Mouse (Mus musculus): ENCODE results near the gene Tyw1. TPM values are rescaled to one million over a fixed set of nuclear protein-coding genes. Genes with fewer than 3 reads are reported as not detected.

The Tyw1 gene
- total RNA-seq, 1 experiment from 2014 or later, result 16.7 TPM

DNA sequence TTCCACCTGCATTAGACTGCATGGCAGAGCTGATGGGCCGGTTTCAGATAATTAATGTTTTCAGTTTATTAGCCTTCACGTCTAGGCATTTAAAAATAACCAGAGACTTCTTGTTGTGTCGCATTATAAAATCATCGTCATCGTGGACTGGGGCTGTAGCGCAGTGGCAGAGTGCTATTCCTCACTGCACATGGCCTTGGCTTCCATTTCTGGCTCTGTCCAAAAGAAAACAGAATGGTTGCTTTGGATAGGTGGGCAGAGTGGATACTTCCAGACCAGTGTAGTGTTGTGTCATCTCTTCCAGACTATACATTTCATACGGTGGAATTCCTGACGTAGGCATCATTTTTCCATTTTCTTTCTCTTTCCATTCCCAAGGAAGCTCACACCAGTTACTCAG is 44.1 kb downstream of the Tyw1 start:
- no peak for ATAC-seq (replicated peaks; ENCODE audit: insufficient number of reproducible peaks, low FRiP score, low TSS enrichment, poor library complexity, severe bottlenecking)

GRCm38 (mm10) chr5:130303611-130304010 is 48.2 kb downstream of the Tyw1 start:
- no peak for ATAC-seq (replicated peaks; ENCODE audit: insufficient number of reproducible peaks, low FRiP score, low TSS enrichment, poor library complexity, severe bottlenecking)

DNA sequence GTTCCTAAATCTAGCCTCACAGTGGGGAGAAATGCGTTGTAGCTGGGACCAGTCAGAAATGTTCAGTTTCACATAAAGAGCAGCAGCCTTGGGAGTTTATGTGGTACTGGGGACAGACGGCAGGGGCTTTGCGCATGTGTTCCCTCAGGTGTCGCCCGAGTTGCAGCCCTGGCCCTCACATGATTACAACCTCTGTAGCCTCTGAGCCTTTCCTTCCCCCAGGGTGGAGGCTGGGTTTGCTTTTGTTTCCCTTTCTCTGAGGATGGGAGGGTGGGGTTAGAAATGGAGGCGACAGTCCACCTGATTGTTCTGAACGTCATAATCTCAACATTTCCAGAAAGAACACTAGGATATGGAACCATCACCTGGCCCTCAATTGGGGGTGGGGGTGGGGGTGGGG is 52.5 kb downstream of the Tyw1 start:
- no peak for ATAC-seq (replicated peaks; ENCODE audit: insufficient number of reproducible peaks, low FRiP score, low TSS enrichment, poor library complexity, severe bottlenecking)

- no peak for ATAC-seq (replicated peaks; ENCODE audit: insufficient number of reproducible peaks, low FRiP score, low TSS enrichment, poor library complexity, severe bottlenecking)
Measured at GRCm38 (mm10) chr5:130310077-130310476, 54.7 kb downstream of the Tyw1 start.

DNA sequence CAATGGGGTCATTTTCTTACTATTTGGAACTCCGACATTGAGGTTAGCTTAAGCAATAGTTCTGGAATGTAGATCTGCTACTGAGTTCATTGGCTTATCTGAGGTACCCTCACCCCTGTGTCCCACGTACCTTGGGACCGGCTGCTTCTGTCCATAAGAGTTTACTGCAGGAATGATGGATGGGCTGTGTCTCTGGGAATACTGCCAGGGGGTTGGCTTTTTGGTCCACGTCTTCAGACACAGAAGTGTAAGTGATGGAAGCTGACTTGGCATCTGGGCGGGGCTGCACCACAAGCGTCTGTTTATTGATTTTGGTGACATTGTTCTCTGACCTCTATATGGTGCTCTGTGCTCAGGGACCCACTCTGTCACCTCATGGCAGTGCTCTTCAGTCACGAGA is 55.4 kb downstream of the Tyw1 start:
- ATAC-seq (replicated peaks; ENCODE audit: insufficient number of reproducible peaks, low FRiP score, low TSS enrichment, poor library complexity, severe bottlenecking), result no peak

DNA sequence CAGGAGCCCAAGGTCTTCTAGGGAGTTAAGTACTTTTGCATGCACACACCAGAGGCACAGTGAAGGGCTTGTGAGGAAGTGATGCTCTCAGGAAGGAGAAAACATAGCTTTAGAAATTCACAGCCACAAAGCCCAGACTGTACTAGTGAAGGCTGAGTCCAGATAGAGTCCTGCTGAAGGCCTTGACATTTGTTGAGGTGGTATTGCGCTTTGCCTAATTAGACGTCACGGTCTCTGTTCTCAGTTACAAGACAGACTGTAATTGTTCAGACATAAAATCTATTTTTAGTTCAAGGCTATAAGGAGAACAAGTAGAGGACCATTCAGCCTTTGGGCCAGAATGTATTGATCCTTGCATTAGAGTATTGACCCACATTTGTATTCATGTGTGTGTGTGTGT is 58.1 kb downstream of the Tyw1 start:
- ATAC-seq (replicated peaks; ENCODE audit: insufficient number of reproducible peaks, low FRiP score, low TSS enrichment, poor library complexity, severe bottlenecking), result no peak

- ATAC-seq (replicated peaks; ENCODE audit: insufficient number of reproducible peaks, low FRiP score, low TSS enrichment, poor library complexity, severe bottlenecking), result no peak
Measured at GRCm38 (mm10) chr5:130314926-130315325, 59.5 kb downstream of the Tyw1 start.

- ATAC-seq (replicated peaks; ENCODE audit: insufficient number of reproducible peaks, low FRiP score, low TSS enrichment, poor library complexity, severe bottlenecking), result no peak
Measured at GRCm38 (mm10) chr5:130316321-130316720, 60.9 kb downstream of the Tyw1 start.

DNA sequence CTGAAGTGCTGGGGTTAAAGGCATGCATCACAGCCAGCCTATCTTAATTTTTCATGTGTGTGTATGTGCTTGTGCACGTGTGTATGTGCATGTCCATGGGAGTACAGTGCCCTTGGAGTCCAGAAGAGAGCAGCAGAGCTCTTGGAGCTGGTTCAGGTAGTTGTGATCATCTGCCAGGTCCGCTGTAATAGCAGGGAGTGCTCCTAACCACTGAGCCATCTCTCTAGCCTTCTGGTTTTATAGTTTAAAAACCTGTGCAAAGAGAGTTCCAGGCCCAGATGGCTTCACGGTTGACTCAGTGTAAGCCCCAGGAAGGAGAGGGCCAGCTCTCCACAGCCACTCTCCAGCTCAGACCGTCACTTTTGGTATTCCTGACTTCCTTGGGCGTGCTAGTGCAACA is 64.4 kb downstream of the Tyw1 start:
- ATAC-seq (replicated peaks; ENCODE audit: insufficient number of reproducible peaks, low FRiP score, low TSS enrichment, poor library complexity, severe bottlenecking), result no peak

DNA sequence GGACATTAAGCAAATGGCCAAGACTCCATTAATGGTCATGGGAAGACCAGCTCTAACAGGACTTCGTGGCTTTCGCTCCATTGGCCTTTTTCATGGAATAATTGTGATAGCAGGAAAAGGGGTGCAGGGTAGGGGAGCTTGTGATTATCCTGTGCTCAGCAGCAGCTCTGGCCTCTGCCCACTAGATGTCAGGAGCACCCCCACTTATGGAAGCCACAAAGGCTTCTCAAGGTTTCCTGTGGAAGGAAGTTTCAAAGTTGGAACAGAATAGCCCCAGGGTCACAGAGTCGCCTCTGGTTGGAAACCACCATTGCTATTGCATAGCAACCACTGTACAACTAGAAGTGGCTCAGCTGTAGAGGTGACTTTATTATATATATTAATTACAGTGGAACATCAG is 65.1 kb downstream of the Tyw1 start:
- ATAC-seq (replicated peaks; ENCODE audit: insufficient number of reproducible peaks, low FRiP score, low TSS enrichment, poor library complexity, severe bottlenecking), result no peak

- ATAC-seq (replicated peaks; ENCODE audit: insufficient number of reproducible peaks, low FRiP score, low TSS enrichment, poor library complexity, severe bottlenecking), result no peak
Measured at GRCm38 (mm10) chr5:130325486-130325885, 70.1 kb downstream of the Tyw1 start.

- ATAC-seq (replicated peaks; ENCODE audit: insufficient number of reproducible peaks, low FRiP score, low TSS enrichment, poor library complexity, severe bottlenecking), result no peak
Measured at GRCm38 (mm10) chr5:130327615-130328263, 72.3 kb downstream of the Tyw1 start.

DNA sequence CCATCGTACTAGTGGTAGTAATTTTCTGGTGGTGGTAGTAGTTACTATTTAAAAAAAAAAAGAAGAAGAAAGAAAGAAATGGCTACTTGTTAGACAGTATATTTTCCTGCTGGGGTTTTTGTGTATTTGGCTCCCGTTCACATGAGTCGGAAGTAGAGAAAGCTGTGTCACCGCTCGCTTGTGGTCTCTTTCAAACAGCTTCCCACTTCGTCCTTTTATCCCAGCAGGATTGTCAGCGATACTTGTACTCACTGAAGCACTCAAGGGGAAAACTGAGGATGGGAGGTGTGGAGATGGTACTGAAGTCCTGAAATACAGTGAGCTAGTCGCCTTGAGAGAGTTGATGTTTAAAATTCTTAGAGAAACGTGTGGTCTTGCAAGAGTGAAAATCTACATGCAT is 72.9 kb downstream of the Tyw1 start:
- ATAC-seq (replicated peaks; ENCODE audit: insufficient number of reproducible peaks, low FRiP score, low TSS enrichment, poor library complexity, severe bottlenecking), result no peak

DNA sequence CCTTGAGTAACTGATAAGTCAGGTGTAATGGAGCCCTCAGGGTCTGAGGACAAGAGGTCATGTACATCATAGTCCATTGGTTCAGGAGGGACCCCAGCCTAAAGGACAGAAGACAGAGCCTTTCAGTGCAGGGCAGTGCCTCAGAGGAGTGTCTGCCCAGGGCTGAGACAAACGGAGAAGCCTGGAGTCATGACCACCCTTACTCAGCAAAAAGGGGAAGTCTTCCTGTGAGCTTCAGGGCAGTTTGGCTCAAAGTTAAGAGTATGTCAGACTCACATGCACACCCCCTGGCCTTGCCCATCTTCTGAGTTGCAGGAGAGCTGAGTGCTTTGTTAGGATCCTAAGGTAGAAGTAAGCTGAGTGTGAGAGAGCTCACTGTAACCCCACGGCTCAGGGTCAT is 74.5 kb downstream of the Tyw1 start:
- ATAC-seq (replicated peaks; ENCODE audit: insufficient number of reproducible peaks, low FRiP score, low TSS enrichment, poor library complexity, severe bottlenecking), result no peak

DNA sequence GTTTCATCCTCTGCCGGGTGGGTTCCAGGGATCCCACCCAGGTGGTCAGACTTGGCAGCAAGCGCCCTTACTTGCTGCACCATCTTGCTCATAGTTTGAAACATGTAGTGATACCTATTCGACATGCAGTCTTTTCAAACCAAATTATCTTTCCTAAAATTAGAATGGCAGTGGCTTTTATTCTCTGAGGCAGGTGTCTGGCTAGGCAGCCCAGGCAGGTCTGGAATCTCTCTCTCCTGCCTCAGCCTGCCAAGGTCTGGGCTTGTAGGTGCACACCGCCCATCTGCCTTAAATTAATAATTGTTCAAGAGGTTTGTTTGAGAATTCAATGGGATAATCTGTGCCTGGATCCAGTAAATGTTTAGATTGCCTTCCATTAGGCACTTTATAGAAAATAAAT is 75.4 kb downstream of the Tyw1 start:
- no peak for ATAC-seq (replicated peaks; ENCODE audit: insufficient number of reproducible peaks, low FRiP score, low TSS enrichment, poor library complexity, severe bottlenecking)

DNA sequence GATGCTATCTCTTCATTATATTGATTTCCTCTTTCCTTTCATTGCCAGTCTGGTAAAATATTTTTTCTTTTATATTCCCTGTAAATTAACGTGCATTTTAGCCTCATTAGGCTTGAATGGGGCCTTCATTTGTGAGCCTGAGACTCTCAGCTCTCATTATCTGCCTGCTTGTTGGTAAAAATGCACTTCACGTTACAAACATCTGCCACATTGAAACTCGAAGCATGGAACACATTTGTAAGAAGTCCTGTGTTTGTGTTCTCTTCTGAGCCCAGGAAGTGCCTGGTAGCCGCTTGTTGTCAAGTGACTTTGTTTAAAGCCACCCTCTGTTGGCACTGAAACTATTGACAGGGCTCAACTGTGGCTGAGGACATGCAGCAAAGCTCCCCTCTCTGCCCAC is 75.8 kb downstream of the Tyw1 start:
- ATAC-seq (replicated peaks; ENCODE audit: insufficient number of reproducible peaks, low FRiP score, low TSS enrichment, poor library complexity, severe bottlenecking), result no peak

DNA sequence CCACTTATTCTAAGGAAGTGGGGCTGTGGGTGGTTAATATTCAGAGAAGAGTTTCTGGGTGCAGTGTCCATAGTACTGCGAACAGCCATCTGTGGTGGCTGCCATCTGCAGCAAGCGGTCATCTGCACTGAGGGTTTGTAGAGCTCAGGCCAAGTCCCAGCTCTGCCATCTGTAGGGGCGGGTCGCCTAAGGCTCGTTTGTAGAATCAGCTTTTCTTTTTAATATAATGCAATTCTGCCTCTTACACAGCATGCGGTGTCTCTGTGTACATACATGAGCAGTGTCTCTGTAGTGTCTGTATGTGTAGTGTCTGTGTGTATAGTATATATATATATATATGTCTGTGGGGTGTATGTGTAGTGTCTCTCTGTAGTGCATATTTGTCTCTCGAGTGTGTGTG is 78.1 kb downstream of the Tyw1 start:
- ATAC-seq (replicated peaks; ENCODE audit: insufficient number of reproducible peaks, low FRiP score, low TSS enrichment, poor library complexity, severe bottlenecking), result no peak

- no peak for ATAC-seq (replicated peaks; ENCODE audit: insufficient number of reproducible peaks, low FRiP score, low TSS enrichment, poor library complexity, severe bottlenecking)
Measured at GRCm38 (mm10) chr5:130333971-130334370, 78.6 kb downstream of the Tyw1 start.

DNA sequence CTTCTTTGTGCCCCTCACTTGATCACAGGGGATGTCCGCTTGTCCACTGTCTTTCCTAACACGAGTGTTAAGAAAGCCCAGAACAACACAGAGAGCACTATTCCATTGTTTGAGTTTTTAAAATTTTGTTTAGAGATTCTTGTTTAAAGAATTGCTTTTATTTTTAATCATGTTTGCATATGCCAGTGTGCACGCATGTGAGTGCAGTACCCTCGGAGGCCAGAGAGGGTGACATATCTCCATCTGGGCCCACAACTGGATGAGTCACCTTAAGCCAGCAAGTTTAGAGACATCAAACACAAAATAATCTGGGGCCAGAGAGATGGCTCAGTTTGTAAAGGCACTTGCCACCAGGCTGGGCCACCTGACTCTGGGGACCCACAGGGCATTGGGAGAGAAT is 80.0 kb downstream of the Tyw1 start:
- ATAC-seq (replicated peaks; ENCODE audit: insufficient number of reproducible peaks, low FRiP score, low TSS enrichment, poor library complexity, severe bottlenecking), result no peak

GRCm38 (mm10) chr5:130340656-130341055 is 85.2 kb downstream of the Tyw1 start:
- ATAC-seq (replicated peaks; ENCODE audit: insufficient number of reproducible peaks, low FRiP score, low TSS enrichment, poor library complexity, severe bottlenecking), result no peak

DNA sequence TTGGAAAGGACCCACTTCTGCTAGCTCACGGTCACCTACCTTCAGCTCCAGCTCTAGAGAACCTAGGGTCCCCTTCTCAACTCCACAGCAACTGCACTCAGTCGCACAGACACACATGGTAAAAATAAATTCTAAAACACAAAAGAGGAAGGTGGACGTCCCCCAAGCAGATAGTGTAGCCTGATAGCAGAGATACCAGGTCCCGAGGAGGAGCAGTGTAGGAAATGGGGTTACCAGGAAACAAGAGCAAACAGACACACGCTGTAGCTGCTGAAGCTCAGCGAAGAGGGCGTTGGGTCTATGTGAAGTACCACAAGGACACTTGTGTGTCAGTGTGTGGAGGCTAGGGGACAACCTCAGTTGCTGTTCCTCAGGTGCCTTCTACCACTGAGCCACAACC is 89.6 kb downstream of the Tyw1 start:
- no peak for ATAC-seq (replicated peaks; ENCODE audit: insufficient number of reproducible peaks, low FRiP score, low TSS enrichment, poor library complexity, severe bottlenecking)
